Mouse (Mus musculus) liver, embryonic 14.5 days (tissue): Measurements from ENCODE around the gene Kctd3.

Experiments used
- CTCF ChIP-seq: IDR thresholded peaks from 2 replicates; pipeline ENCODE4 v1.5.1; 2016; ENCODE audit warnings: antibody characterized with exemption, low read depth, control low read depth
- EP300 ChIP-seq: IDR thresholded peaks from 2 replicates; pipeline ENCODE4 v1.6.1; 2016; ENCODE audit warnings: antibody characterized with exemption, low read depth

DNA sequence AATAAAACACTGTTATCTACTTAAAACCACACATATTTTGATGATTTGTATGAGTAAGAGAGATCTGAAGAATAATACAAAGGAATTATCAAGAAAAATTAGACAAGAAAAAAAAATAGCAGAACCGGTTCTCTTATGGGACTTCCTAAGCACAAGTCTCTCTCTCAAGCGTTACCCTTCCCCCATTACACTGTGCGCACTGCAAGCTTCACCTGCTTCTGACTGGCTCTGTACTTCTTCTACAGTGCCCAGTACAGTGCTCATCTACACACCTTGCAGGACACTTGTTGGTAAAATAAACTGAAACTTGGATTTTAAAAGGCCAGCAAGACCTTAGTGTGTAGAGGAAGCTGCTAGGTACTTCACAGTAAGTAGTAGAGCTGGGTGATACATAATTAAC lies 9.7 kb downstream of the Kctd3 start:
- no peak for TF ChIP-seq CTCF
- TF ChIP-seq EP300, result no peak
